Mouse (Mus musculus) adrenal gland, adult 2 months (tissue): ENCODE measurements around the gene Macrod2. TPM values are rescaled to one million over a fixed set of nuclear protein-coding genes. Genes with fewer than 3 reads are reported as not detected.

ENCODE experiments used
- DNase-seq: peaks from one replicate; pipeline ENCODE4 v3.0.0; 2021
- polyA plus RNA-seq: library from polyadenylated mRNA; depleted of rRNA; stranded (reverse); fragments of >200 nt; gene quantifications from 2 replicates; pipeline ENCODE4 v1.2.3, GENCODE M21; 2012
- total RNA-seq, 2 experiments: library from RNA; stranded (reverse); gene quantifications; 2 replicates each; pipeline ENCODE4 v1.2.3; 2021

The Macrod2 gene
- total and polyA plus RNA-seq, 3 experiments: 8.1 to 8.4 (median 8.3) TPM

DNA sequence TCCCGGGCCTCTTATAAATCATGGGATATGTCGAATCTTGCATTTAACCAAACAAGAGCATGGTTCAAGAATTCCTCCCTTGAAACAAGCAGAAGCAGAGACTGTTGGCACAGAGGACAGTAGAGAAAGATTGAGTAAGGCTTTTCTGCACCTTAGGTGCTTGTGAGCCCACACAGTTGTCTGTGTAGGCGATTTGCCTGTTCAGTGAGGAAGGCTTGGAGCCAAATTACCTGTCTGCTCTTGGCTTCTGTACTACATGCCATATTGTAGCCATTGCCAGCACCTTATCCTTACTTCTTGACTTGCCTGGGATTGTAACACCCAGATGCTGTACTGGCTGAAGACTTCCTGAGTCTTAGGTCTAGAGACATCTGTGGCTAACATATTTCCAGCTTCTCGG, 1303.2 kb downstream of the Macrod2 start:
- no peak for DNase-seq

DNA sequence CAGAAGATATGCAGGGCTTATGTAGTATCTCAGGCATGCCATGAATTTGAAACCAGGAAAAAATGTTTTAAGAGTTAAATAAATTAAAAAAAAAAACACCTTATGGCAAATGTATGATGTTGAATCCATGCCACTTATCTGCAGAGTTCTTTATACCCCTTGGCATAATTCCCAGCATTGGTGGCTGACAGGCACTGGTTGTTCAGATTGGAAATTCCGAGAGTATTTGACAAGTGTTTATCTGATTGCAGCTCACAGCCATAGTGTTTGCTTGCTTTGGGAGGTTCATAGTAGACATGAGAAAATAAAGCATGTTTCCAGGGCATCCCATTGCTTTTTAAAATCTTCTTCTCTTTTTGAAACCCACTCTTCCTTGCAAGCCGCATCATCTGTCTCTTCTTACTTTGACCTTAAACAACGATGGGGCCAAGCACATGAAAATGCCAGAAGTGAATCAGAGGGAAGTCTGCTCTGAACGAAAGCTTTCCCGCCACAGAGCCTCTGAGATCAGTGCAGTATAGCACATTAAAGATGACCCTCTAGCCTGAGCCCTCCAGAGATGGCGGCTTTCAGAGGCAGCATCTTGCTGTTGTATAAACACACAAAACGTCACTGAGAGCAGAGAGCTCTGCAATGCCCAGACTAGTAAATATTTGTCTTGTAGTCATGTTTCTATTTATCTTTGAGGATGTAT, 1305.8 kb downstream of the Macrod2 start:
- no peak for DNase-seq

DNA sequence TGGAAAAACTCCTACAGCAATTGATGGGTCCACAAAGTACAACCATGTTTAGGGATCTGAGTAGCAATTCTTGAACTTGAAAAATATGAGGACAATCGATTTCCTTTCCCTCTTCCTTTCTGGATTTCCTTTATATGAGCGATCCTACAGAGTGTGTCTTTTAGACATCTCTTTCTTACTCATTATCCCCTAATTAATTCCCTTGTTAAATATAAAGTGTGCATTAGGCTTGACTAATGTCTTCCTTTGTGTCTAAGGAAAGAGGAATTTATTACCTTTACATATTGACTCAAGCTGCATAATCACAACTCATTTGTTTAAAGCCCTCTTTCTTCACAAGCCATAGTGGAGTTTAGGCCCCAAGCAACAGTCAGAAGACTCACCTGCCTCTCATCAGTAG, 1316.7 kb downstream of the Macrod2 start:
- no peak for DNase-seq

- DNase-seq: no peak
These were observed 1317.2 kb downstream of the Macrod2 start for GRCm38 (mm10) chr2:141712265-141712664.

GRCm38 (mm10) chr2:141715061-141715460, 1320.0 kb downstream of the Macrod2 start:
- DNase-seq: no peak

DNA sequence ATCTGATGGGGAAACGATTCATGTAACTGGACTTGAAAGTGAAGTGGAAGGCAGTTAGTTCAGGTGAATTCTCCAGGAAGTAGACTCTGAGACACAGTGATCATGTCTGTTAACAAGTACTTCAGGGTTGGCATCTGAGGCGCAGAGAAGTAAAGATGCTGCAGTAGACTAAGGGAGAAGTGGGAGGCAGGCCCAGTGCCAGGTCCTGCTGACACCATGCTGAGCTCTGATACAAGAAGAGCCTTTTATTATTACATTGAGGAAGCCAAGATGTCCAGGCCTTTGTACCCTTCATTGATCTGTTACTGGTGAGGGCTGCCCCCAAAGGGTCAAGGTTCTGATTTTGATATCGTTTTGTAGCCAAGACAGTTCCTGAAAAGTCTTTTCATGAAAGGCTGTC, 1327.4 kb downstream of the Macrod2 start:
- DNase-seq: no peak

GRCm38 (mm10) chr2:141728998-141729397, 1333.9 kb downstream of the Macrod2 start:
- DNase-seq: no peak

DNA sequence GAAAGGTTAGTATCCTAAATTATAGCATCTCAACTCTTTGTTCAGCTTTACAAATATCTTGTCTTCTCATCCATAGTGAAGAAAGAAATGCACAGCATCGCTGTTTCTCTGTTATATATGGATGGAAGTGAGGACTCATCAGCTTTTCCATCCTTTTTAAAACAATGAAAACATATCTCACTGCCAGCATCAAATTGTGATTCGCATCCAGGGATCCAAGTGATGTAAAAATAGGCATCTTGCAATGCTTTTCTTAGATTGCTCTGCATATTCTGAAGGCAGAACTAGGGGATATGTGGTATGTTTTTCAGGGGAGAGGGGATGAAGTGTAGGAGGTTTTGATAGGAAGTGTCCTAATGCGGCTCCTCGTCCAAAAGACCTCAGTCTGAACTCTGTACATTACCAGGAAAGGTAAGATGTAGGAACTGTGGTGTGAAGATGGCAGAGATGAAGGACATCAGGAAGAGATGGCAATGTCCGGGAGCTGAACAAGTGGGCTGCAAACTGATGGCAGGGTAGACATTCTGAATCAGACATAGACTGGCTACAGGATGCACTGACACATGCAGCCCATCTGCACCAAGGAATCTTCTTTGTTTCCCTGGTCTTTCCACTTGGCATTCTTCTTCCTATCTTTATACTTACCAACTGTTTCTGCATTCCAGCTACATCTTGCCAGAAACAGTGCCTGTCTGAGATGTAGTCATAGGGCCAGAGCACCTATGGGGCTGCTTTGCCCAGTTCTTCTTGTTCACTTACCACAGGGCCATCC, 1341.8 kb downstream of the Macrod2 start:
- no peak for DNase-seq

DNA sequence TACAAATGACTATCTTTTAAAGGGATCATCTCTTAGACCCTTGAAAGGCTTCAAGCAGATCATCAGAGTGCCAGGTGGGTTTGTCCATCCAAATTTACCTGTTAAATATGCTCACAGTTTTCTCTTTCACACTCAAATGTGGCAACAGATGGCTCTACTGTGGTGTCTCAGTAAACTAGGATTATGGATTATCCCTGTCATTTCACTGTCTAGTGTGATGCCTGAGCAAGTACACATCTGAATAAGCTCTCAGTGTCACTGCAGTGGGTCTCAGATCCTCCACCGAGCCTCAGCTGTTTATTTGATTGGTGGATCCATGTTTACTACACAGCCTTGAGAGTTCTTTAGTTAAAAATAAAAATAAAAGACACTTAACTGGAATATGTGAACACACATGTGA, 1343.6 kb downstream of the Macrod2 start:
- no peak for DNase-seq

- no peak for DNase-seq
These were observed 1345.2 kb downstream of the Macrod2 start for GRCm38 (mm10) chr2:141740318-141740717.

- no peak for DNase-seq
These were observed 1405.1 kb downstream of the Macrod2 start for GRCm38 (mm10) chr2:141800236-141800635.

DNA sequence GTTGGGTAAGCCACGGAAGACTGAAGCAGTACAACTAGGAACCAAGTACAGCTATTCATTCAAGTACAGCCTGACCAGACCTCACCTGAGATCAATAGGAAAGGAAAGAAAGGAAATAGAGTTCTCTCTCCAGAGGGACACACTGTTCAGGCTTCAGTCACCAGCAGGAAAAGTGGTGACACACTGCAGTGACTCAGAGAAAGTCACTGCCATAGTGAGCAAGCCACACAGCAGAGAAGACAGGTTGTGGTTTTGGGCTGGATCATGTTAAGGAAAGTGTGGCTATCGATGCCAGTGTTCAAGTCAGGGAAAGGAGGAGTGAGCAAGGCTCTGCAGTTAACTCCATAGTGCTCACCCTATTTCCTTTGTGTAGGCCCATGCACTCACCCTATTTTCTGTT, 1405.8 kb downstream of the Macrod2 start:
- DNase-seq: peak; percentile 37

GRCm38 (mm10) chr2:141816266-141816665, 1421.2 kb downstream of the Macrod2 start:
- DNase-seq: no peak

DNA sequence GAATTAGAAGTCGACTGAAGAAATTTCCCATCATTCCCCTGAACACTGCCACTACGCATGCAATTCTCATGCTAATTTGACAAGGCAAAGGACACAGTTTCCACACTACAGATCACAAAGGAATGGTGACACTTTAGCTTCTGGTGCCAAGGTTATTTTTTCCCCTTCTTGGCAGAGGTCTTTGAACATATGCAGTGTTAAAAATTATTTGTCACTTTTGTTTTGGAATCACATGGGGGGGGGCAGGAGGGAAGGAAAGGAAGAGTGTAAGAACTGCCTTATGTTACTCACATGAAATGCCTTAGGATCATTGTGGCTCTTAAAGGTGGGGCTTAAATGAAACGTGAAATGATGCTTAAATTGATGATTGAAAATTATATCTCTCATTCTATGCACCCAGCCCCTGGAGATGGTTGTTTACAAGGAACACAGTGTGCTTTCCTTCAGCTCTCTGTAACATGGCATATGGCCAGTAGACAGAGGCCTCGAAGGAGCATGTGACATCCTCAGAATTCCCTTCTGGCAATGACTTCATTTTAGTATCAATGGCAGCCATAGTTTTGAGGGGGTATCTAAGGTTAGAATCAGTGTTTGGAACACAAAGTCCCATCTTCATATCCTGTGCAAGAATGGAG, 1422.6 kb downstream of the Macrod2 start:
- DNase-seq: no peak

DNA sequence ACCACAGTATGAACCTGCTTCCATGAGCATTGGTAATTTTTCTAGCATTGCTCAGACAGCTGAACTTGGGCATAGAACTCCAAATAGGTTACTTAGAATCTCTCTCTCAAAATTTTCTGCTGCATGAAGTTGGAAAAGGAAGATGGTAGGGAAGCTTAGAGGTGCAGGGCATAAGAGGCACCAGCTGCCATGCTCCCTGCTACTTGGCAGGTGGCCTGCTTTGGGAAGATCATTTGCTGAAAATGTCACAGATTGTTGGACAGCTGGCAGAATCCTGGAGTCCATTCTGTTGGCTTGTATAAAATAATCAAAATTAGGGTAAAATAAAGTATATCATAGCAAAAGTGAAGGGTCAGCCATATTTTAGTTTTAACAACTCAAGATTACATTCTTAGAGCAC, 1425.7 kb downstream of the Macrod2 start:
- no peak for DNase-seq

DNA sequence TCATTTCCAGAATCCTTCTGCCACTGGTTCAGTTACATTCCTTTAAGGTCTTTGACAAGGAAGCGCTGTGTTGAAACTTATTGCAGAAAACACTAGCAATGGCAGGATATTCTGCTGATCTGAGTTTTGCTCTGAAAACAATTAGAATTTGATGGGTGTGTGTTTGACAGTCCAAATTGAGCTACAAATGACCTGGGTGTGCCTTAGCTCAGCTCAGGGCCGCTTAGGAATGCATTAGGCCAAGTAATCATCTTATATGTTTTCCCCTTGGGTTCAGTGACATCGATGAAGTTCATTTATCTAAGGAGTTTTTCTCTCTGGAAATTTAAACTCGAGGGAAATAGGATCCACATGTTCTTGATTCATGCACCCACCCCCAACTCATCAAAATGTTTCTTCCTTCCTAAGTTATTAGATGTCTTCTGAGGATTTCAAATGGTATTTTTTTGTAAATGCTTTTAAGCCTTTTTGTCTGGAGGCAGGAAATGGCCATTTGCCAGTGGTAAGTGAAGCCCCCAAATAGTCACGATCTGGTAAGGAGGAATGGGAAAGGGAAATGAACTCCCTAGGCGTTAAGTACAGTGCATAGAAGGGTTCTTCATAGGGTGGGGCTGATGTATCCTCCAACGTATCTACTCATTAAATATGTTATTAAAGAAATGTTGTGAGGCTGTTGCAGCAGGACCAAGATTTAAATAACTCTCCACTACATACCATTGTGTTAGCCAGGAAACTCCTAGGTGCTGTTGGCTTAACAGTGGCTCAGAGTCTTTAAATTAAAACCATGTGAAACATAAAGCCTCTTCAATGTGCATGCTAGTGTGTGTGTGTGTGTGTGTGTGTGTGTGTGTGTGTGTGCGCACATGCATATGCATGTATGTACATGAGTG, 1430.7 kb downstream of the Macrod2 start:
- DNase-seq: no peak

- DNase-seq: no peak
These were observed 1435.4 kb downstream of the Macrod2 start for GRCm38 (mm10) chr2:141830496-141830895.

- no peak for DNase-seq
These were observed 1436.4 kb downstream of the Macrod2 start for GRCm38 (mm10) chr2:141831515-141831914.

DNA sequence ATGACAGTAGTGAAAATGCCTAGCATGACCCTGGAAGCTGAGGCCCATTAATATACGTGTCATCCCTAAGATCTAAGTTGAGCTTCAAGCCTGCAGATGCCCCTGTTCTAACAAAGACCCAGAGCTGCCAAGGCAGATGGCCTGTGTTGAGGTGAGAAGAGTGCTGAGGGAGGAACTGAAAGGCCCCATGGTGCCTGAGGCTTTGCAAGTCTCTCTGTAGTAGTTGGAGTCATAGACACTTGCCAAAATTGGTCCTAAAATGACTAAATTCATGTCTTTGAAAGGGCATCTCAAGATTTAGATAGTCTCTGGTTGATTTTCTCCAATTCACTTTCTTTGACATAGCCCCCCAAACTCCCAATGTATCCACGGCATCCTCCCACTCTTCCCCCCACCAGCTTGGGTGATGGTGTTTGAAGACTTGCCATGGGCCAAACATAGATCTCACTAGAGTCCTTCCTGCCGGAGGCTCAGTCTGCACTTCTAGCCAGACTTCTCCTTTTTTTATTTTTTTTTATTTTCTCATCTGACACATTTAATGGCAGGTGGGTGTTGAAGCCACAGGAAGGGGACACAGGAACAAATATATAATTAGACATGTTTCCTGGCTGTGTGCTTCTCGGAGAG, 1439.2 kb downstream of the Macrod2 start:
- DNase-seq: no peak

- DNase-seq: no peak
These were observed 1449.5 kb downstream of the Macrod2 start for GRCm38 (mm10) chr2:141844408-141845175.

GRCm38 (mm10) chr2:141859220-141859619, 1464.1 kb downstream of the Macrod2 start:
- no peak for DNase-seq
